Mouse (Mus musculus): ENCODE results near the gene Ndufb5.

- TF ChIP-seq CTCF (IDR thresholded peaks at IDR 0.05; ENCODE audit: low read depth) (no peak; the same call in 1 of the 2 replicates), EP300 (optimal IDR thresholded peaks at IDR 0.05) (no peak)
Measured at GRCm38 (mm10) chr3:32736244-32737171, at the start of gene Ndufb5.

All from stomach, postnatal 0 days (tissue).